In genomic region chr16:32070070-32070469, GRCm38 (mm10) we compare ENCODE assay signal across 5 mouse cellular contexts. TPM values are rescaled to one million over a fixed set of nuclear protein-coding genes. Genes with fewer than 3 reads are reported as not detected.
DNase-seq lines count a peak whose midpoint lies in the region; ATAC-seq and TF ChIP-seq lines count a peak whose summit lies in the region.
"Not testable (repeated sequence)": the region's sequence is repeated elsewhere in the genome, so short reads cannot be mapped to it uniquely, and the experiment has no call there.

No protein-coding gene starts in this region.

- not testable (repeated sequence) for H3K27me3 ChIP-seq in intestine, embryonic 15.5 days (replicated peaks); intestine, embryonic 16.5 days (replicated peaks; ENCODE audit: control insufficient read depth, insufficient read depth, low read length); intestine, postnatal 0 days (replicated peaks; ENCODE audit: control insufficient read depth, insufficient read depth, low read length); stomach, postnatal 0 days (ENCODE audit: control insufficient read depth, insufficient read depth, low read length)

- not testable (repeated sequence) for H3K9ac ChIP-seq in intestine, embryonic 15.5 days; intestine, embryonic 16.5 days (ENCODE audit: low read depth, low read length); intestine, postnatal 0 days (ENCODE audit: low read depth, low read length); stomach, postnatal 0 days (ENCODE audit: low read length)

- not testable (repeated sequence) for H3K4me3 ChIP-seq in intestine, embryonic 15.5 days (replicated peaks); intestine, embryonic 16.5 days (ENCODE audit: low read length); intestine, postnatal 0 days (ENCODE audit: low read depth, low read length); stomach, postnatal 0 days (ENCODE audit: low read depth, low read length)

- TF ChIP-seq CTCF in intestine, postnatal 0 days (IDR thresholded peaks at IDR 0.05; ENCODE audit: low read depth); stomach, postnatal 0 days (IDR thresholded peaks at IDR 0.05; ENCODE audit: low read depth): not testable (repeated sequence)

- H3K9me3 ChIP-seq in intestine, embryonic 15.5 days; intestine, embryonic 16.5 days (ENCODE audit: control insufficient read depth, low read length); intestine, postnatal 0 days (ENCODE audit: control insufficient read depth); stomach, postnatal 0 days (ENCODE audit: control insufficient read depth, low read length): not testable (repeated sequence)

- TF ChIP-seq EP300 in stomach, postnatal 0 days (optimal IDR thresholded peaks at IDR 0.05), result not testable (repeated sequence)

- H3K36me3 ChIP-seq in intestine, embryonic 15.5 days; intestine, embryonic 16.5 days (ENCODE audit: control insufficient read depth, insufficient read depth, low read length); intestine, postnatal 0 days (ENCODE audit: control insufficient read depth, insufficient read depth); stomach, postnatal 0 days (ENCODE audit: control insufficient read depth, insufficient read depth, low read length): not testable (repeated sequence)

- 41% methylated on average over 4 of the region's 4 CpGs for WGBS in intestine, embryonic 15.5 days
- 53% methylated on average over 4 of the region's 4 CpGs for WGBS in intestine, embryonic 16.5 days
- WGBS in intestine, postnatal 0 days, result 11% methylated on average over 4 of the region's 4 CpGs
- WGBS in large intestine, adult 2 months, result 28% methylated on average over 4 of the region's 4 CpGs
- whole genome bisulfite sequencing in stomach, postnatal 0 days, result 62% methylated on average over 4 of the region's 4 CpGs

- DNase-seq in large intestine, adult 2 months (ENCODE audit: low read depth, low spot score), result peak; percentile 28
- not testable (repeated sequence) for DNase-seq in stomach, postnatal 0 days (ENCODE audit: low spot score)

- not testable (repeated sequence) for H3K27ac ChIP-seq in intestine, embryonic 15.5 days; intestine, embryonic 16.5 days (ENCODE audit: low read length); intestine, postnatal 0 days (ENCODE audit: low read depth, low read length); stomach, postnatal 0 days (replicated peaks)

- H3K4me2 ChIP-seq in intestine, embryonic 15.5 days (replicated peaks); intestine, embryonic 16.5 days (ENCODE audit: low read depth, low read length); stomach, postnatal 0 days (replicated peaks; ENCODE audit: low read depth): not testable (repeated sequence)
- peak overlapping the region; percentile 42; the same call in 1 of the 2 replicates for H3K4me2 ChIP-seq in intestine, postnatal 0 days (replicated peaks; ENCODE audit: low read depth)

- peaks cover 11% of the 10 kb centered on the region for H3K4me1 ChIP-seq in intestine, embryonic 15.5 days (replicated peaks)
- H3K4me1 ChIP-seq in intestine, embryonic 16.5 days (ENCODE audit: control insufficient read depth, insufficient read depth, low read length), result peaks cover 17% of the 10 kb centered on the region
- H3K4me1 ChIP-seq in intestine, postnatal 0 days (replicated peaks; ENCODE audit: control insufficient read depth, insufficient read depth, low read length); stomach, postnatal 0 days (replicated peaks; ENCODE audit: control insufficient read depth, insufficient read depth): not testable (repeated sequence)

- ATAC-seq in intestine, embryonic 15.5 days, result peak; percentile 57
- ATAC-seq in intestine, embryonic 16.5 days, result peak; percentile 72
- peak; percentile 71 for ATAC-seq in intestine, postnatal 0 days
- peak; percentile 66; the same call in 1 of the 2 replicates for ATAC-seq in stomach, postnatal 0 days (ENCODE audit: low FRiP score, low TSS enrichment)

RNA-seq across cellular contexts. Expression of gene Pak2, which starts 9.1 kb away (rescaled TPM):
- 33.8 and 38.3 TPM in 2 replicates for polyA plus RNA-seq in intestine, embryonic 15.5 days (2015; fragmentation: Nextera tagmentation; extraction: Ambion mirVana)
- polyA plus RNA-seq in intestine, embryonic 16.5 days (2015; fragmentation: Nextera tagmentation; extraction: Ambion mirVana), result 34.5 and 34.6 TPM in 2 replicates
- 23.4 and 25.6 TPM in 2 replicates for polyA plus RNA-seq in intestine, postnatal 0 days (2015; fragmentation: Nextera tagmentation; extraction: Ambion mirVana)
- polyA plus RNA-seq in large intestine, adult 2 months (2012; rRNA removed), result 20.0 and 21.9 TPM in 2 replicates
- polyA plus RNA-seq in stomach, postnatal 0 days (2015; fragmentation: Nextera tagmentation; extraction: Ambion mirVana), result 22.2 and 23.6 TPM in 2 replicates

RNA-seq across cellular contexts. Expression of gene Pigx, which starts 29.5 kb away (rescaled TPM):
- polyA plus RNA-seq in intestine, embryonic 15.5 days (2015; fragmentation: Nextera tagmentation; extraction: Ambion mirVana), result 107 and 109 TPM in 2 replicates
- polyA plus RNA-seq in intestine, embryonic 16.5 days (2015; fragmentation: Nextera tagmentation; extraction: Ambion mirVana), result 108 and 109 TPM in 2 replicates
- 68.1 and 71.6 TPM in 2 replicates for polyA plus RNA-seq in intestine, postnatal 0 days (2015; fragmentation: Nextera tagmentation; extraction: Ambion mirVana)
- 33.9 and 38.4 TPM in 2 replicates for polyA plus RNA-seq in large intestine, adult 2 months (2012; rRNA removed)
- polyA plus RNA-seq in stomach, postnatal 0 days (2015; fragmentation: Nextera tagmentation; extraction: Ambion mirVana), result 69.8 and 71.8 TPM in 2 replicates

RNA-seq across cellular contexts. Expression of gene Cep19, which starts 29.5 kb away (rescaled TPM):
- polyA plus RNA-seq in intestine, embryonic 15.5 days (2015; fragmentation: Nextera tagmentation; extraction: Ambion mirVana), result 27.4 and 29.4 TPM in 2 replicates
- polyA plus RNA-seq in intestine, embryonic 16.5 days (2015; fragmentation: Nextera tagmentation; extraction: Ambion mirVana), result 26.1 and 29.3 TPM in 2 replicates
- 22.3 and 23.0 TPM in 2 replicates for polyA plus RNA-seq in intestine, postnatal 0 days (2015; fragmentation: Nextera tagmentation; extraction: Ambion mirVana)
- polyA plus RNA-seq in large intestine, adult 2 months (2012; rRNA removed), result 10.1 and 10.5 TPM in 2 replicates
- 19.0 and 19.1 TPM in 2 replicates for polyA plus RNA-seq in stomach, postnatal 0 days (2015; fragmentation: Nextera tagmentation; extraction: Ambion mirVana)
